Mouse (Mus musculus): Measurements from ENCODE around the gene Hmgn2.
"Not testable (repeated sequence)": the region's sequence is repeated elsewhere in the genome, so short reads cannot be mapped to it uniquely, and the experiment has no call there.

Gene Hmgn2

DNA sequence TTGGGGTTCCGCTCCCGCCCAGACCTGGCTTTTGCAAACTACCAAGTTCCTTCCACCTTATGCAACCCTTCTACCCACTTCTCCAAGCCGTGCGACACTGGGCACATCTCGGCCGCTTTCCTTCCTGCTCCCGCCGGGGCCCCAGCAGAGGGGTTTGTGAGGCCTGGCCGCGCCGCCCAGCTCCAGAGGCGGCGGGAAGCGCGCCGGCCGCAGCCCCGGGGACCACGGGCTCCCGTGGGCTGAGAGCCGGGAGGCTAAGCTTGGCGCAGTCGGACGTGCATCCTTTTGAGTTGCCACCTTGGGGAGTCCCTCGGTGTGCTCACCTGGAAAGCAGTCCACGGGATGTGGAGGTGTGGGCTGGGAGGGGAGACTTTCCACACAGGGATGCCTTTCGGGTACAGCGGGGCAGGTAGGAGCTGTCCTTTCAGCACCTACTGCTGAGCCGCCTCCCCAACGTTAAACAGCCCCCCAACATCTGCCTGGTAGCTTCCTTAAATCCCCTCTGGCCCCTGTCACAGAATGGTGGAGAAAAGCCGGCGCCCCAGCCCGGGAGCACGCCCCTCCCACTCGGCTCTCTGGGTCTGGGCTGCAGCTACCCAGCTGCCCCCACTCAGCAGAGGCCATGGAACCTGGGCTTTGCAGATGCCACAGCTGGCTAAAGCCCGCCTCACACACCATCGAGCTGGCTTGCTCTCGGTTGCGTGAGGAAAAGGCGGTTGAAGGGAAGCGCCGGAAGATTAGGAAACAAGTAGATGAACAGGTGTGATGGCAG is at the start of gene Hmgn2:
Gene Hmgn2, minus strand, starts transcription at position 501 of the 772 bp plus-strand sequence.
- DNase-seq (ENCODE audit: low read depth, low spot score): peak; percentile 67

DNA sequence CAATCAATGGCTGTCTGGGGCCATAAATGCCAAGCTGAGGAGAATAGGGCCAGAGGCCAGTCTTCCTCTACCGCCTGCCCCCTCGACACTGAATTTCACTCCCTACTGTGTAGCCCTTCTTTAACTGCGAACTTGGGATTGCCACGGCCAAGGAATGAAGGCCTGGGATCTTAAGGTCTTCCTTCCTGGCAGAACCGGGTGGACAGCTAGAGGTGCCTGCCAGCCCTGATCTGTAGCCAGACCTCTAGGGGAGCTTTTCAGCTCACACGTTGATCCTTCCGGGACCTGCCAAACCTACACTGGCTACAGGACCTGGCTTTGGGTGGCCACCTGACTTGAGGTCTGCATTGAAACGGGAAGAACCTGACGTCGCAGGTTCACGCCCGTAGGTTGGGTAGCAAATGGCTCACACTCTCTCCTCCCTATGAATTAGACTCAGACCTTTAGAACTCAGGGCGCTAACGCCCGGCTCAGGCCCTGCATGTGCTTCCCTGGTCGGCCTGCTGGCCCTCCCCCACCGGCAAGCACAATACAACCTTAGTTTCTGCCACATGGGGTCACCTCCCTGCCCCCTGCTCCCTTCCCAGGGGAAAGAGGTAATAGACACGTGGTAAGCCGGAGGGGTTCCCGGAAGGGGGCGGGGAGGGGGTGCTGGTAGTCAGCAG is 48.9 kb upstream of the Hmgn2 start:
- DNase-seq (ENCODE audit: low read depth, low spot score): peak; percentile 62

DNA sequence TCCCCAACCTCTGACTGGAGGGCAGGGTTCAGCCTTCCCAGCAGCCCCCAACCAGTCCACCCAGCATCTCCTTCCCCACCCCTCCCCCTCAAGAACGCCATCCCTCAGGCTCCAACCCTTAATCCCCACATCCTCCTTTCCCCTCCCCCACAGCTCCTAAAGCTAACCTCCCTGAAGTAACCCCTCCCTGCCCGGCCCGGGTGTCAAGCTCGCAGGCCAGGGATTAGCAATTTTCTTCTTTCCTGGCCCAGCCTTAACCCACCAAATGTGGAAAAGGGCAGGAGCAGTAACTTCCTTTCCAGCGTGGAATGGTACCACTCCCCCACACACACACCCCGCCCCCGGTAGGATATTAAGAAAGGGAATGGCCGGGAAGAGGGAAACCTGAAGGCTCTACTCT is 48.3 kb upstream of the Hmgn2 start:
- peak; percentile 70 for DNase-seq (ENCODE audit: low read depth, low spot score)

DNA sequence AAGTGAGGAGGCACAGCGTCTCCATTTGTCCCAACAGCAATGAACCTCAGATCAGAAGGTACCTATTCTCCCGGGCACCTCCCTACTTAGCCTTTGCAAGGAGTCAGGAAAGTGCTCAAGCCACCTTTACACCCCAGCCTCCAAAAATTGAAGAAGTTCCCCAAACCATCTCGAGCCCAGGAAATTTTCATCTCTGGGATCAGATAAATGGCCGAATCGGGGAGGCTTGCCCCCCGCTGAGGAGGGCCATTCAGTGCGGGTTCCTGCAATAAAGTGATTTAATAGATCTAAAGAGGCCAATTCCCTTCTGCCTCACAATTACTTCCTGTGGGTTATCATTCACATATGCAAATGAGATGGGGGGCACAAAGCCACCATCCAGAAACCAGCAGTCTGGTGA is 47.8 kb upstream of the Hmgn2 start:
- no peak for DNase-seq (ENCODE audit: low read depth, low spot score)

DNA sequence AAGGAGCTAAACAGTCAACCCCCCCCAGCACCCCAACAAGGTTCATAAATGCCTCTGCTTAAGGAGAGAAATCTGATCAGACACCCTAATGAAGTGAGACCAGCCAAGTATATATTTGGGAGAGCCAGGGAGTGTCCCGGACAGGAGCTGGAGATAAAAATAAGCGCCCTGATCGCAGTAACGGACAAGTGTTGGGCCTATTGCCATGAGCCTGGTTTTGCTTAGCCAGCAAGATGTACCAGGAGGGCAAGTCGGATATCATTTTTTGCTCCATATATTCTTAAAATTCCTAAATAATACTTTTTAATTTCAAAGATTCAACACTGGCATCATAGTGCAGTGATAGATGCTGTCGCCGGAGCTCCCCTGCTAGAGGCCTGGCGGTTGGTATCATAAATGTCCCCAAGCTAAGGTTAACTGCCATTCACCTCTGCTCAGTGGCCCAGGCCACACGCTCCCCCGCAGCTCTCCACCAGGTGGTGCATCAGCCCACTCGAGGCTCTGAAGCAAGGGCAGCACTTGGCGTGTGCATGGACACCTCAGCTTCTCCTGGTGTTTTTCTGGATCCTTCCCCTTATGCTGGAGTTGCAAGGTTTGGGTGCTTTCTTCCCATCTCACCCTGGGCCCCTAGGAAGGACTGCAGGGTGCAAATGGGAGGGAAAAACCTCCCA is 44.5 kb upstream of the Hmgn2 start:
- DNase-seq (ENCODE audit: low read depth, low spot score): peak; percentile 59

DNA sequence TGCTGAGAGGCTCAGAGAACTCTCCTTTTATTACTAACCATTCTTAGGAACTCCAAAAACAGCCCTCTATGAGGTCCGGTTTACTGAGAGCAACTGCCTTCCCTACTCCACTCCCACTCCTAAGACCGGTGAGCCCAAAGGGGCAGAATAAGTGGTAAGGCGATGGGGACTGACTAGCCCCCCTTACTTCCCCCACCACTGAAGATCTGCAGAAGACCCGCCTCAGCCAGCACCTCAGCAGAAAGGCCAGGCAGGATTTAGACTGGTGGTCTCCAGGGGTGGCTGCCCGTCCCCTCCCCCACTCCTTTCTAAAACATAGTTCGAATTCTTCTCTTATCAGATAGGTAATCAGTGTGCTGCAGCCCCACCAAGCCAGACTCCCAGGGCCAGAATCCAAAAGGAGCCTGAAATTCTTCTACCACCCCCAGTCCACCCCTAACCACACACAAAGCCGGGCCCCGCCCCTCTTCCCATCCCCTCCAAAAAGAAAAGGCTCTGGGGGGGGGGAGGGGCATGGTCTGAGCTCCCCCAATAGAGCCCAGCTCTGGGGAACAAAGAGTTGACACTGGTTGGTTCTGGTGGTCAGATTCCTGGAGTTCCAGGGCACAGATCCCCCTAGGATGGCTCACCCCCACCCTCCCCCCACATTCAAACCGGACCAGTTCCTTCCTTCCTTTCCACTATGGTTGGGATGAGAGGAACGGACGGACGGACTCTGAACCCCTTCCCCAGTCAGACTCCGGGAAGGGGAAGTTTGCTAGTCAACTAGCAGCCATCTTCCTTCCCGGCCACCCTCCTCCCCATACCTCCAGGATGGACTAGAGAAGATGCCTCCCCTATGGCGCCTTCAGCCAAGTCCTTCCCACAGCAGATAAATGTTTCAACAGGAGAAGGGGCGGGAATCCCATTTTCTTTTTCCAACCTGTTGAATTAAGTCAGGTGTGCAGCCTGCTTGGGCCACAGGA is 43.3 kb upstream of the Hmgn2 start:
- DNase-seq (ENCODE audit: low read depth, low spot score): peak; percentile 51

DNA sequence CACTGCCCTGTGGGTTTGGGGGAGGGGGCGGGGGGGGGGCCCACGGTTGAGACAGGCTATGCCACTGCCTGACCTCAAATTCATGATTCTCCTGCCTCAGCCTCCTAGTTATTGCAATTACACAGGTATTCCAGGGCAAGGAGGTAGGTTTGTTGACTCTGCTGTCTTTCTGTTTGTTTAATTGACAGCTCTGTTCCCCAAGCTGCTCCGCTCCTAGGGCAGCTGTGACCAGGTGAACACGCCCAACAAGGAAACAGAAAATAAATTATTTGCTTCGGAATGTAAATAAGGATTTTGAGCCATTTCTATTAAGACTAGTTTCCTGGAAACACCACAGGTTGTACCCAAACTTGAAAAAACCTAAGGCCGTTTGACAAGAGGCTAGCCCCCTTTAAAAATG is 41.3 kb upstream of the Hmgn2 start:
- no peak for DNase-seq (ENCODE audit: low read depth, low spot score)

DNA sequence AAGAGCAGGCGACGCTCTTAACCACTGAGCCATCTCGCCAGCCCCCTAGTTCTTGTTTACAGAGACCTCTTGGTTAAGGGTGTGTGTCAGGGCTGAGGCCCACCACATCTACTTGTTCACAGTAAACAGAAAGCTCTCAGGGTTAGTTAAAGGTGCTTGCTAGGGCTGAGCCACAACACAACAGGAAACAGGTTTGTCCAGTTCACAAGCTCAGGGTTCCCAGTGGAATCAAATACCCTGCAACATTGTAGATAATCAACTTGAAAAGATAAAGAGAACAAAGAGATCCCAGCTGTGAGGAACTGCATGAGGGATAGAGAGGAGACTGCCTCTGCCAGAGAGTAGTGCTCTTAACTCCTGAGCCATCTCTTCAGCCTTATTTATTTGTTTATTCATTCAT is 38.4 kb upstream of the Hmgn2 start:
- no peak for DNase-seq (ENCODE audit: low read depth, low spot score)

DNA sequence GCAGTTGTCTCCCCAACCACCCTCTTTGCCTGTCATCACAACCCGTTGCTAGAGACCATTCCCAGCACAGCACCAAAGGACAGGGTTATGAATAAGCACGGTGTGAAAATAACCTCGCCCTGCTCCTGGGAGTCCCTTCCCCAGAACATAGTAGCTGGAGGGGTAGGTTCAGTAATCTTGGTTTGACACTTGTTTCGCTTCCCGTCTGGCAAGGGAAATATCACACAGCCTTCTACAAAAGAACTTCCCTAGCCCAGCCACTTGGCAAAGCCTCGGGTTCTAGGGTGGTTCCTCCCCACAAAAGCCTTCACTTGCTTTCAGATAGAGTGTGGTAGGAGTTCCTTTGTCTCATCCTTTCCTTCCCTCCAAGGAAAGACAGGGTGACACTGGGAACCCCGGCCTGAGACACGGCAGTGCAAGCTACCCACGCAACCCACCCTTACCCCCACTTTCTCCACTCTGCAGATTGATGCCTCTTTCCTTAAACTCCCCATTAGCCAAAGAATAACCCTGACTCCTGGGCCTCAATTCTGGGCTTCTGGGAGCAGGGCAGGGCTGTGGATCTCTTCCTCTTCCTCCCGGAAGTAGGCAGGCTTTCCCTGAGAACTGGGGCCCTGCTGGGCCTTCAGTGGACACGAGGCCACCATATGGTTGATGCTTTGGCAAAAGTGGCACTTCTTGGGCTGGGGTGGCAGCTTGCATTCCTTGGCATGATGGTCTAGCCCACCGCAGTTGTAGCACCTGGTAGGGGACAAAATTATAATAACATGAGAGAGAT is 37.3 kb upstream of the Hmgn2 start:
- no peak for DNase-seq (ENCODE audit: low read depth, low spot score)

DNA sequence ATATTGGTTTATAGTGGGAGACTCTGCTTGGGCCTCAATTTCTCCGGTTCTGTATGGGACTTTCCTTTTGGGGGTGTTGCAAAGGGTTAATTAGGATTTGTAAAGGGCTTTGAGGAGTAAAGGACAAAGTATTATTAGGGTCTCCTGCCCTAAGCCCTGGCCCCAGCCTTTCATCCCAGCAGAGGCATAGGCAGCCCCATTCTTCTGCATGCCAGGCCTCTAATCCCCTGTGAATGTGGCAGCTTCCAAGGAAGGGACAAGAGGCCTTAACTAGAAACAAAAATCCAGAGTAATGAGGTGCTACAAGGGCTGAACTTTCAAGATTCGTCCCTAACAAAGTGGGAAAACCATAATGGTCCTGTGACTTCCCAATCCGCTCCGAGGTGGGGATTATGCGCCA is 34.5 kb upstream of the Hmgn2 start:
- DNase-seq (ENCODE audit: low read depth, low spot score): no peak

DNA sequence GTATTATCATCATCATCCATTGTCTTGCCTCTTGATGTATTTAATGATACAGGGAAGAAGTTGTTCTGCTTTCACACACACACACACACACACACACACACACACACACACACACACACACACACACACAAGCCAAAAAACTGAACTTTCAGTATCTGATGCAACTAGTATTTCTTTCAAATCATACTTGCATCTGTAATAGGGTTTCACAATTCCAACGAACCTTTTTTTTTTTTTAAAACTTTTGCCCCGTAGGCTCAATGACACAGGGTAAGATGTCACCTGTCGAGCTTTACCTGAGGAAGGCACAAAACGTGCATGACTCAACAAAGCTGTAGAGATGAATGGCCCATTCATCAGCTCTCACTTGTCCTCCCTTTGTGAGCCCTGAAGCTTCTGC is 33.8 kb upstream of the Hmgn2 start:
- no peak for DNase-seq (ENCODE audit: low read depth, low spot score)

DNA sequence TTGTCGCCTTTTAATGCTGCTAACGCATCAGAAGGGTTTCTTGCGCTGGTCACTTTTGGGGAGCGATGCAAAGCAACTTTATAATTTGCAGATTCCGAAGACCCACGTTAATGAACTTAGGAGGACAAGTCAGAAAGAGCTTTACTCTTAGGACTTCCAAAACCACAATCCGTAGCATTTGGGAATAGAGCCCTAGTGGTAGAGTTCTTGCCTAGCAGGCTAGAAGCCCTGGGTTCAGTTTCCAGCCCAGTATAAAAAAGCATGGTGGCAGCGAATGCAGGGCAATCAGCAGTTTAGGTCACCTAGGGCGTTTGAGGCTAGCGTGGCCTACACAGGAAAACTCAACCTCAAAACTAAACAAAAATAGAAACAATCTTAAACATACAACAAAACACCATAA is 33.3 kb upstream of the Hmgn2 start:
- peak; percentile 27 for DNase-seq (ENCODE audit: low read depth, low spot score)

DNA sequence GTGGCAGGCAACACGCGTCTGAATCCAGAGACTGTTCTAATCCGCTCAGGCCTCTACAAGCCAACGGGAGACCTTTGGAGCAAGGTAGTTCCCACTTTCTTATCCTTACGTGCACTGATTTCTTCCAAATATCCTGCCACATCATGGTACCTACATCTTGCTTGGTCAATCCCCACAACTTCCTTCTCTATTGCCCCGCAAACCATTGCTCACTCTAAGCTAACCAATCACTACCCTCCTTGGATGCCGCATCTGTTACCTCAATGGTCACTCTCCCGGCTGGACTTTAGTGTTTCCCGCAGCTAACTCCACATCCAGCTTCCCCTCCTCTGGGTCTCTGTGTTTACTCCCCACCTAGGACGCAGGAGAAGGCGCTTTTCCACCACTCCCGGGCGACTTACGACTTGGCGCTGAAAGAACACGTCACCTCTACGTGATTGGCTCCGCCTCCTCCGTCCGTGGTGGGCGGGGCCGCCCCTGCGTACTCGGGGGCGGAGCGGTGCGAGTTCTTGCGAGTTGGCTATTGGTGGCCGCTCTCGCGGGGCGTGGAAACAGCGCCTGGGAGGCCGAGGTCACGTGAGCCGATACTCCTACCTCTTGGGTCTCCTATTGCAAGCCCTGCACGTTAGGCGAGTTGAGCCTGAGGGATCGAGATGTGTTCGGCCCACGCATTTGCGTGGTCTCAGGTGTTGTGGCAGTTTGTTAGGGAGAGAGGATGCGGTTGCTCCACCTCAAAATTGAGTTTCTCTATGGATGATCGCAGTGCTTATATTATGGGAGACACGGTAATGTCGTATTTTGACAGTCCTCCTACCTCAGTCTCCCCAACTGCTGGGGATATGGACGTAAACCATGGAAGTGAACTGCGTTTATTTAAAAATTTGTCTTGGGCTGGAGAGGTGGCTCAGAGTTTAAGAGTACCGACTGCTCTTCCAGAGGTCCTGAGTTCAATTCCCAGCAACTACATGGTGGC is 32.3 kb upstream of the Hmgn2 start, which contains the start of gene Dhdds:
Gene Dhdds, minus strand, starts transcription at position 453 of the 973 bp plus-strand sequence.
- peak; percentile 99 for DNase-seq (ENCODE audit: low read depth, low spot score)

DNA sequence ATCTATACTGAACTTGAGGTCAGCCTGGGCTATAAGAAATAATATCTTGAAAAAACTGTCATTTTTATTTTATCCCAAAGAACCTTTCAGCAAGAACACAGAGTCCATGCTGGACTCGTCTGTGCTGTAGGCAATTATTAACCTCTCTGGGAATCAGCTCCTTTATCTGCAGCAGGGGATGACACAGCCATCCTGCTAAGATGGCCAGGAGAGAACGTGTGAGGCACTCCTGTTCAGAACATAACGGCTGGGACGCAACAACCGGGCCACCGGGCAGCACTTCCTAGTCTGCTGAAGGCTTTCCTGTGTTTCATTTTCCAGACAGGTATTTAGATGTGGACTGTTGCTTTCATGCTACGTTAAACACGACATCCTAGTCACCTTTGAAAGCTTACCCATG is 26.2 kb upstream of the Hmgn2 start:
- DNase-seq (ENCODE audit: low read depth, low spot score): no peak

DNA sequence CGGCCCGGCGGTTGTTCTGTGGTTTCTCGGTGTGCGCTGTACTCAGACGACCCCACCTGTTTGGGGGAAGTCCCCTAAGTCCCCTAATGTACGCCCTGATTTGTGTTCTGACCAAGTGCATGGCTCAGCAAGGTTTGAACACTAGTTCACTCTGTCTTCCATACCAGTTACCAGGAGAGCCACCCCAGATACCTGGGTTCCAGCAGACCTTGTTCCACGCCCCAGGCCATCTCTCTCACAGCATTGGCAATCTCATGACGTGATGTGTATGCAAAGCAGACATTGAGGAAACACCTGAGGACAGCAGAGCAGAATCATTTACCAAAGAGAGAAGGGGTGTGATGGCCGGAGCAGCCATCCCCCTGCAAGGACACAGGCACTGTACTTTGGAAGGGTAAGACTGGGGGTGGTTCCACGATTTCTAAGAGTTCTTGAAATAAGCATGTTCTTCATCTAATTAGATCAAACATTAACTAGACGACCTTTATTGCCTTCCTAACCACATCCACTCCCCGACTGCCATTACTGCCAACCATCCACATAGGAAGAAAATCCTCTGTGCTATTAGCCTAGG is 22.7 kb upstream of the Hmgn2 start:
- no peak for DNase-seq (ENCODE audit: low read depth, low spot score)

DNA sequence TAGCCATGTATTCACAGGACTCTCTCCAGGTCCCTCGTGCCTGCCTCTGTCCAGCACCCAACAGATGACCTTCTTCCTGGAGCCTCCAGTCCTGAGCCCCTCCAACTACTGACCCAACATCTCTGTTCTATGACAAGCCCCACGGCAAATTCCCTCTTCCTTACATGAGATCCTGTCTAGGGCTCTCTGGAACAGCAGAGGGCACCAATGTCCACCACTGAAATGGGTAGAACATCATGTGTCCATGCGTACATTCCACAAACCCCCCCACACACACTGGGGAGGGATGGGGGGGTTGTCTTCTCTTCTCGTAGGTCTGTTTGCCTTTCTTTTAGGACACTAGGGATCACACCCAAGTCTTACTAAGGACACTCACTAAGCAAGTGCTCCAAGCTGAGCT is 21.6 kb upstream of the Hmgn2 start:
- DNase-seq (ENCODE audit: low read depth, low spot score): no peak

DNA sequence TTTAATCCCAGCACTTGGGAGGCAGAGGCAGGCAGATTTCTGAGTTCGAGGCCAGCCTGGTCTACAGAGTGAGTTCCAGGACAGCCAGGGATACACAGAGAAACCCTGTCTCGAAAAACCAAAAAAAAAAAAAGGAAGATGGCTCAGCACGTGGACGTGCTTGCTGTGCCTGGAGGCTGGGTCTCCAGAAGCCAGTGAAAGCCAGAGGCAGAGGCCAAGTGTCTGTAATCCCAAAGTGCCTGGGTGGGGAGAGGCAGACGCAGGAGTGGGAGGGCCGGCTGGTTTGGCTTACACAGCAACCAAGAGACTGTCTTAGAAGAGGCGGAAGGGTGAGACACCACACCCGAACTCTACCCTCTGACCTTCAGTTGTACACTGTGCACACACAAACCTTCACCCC is 19.8 kb upstream of the Hmgn2 start:
- DNase-seq (ENCODE audit: low read depth, low spot score): not testable (repeated sequence)

DNA sequence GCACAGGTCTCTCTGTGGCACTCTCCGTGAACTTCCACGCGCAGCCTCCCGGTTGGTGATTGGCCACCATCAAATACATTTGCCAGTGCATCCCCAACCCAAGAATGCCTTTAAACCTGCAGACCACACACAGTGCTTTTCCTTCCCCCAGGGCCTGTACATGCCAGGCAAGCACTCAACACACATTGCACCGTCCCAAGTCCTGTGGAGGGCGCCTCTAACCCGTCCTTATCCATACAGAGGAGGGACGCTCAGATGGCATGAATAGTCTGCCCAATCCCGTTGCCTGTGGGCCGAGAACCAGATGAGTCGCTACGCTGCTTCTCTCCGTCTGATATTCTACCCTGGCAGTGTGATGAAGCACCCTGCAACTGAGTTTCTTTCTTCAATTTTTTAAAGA is 14.5 kb upstream of the Hmgn2 start:
- no peak for DNase-seq (ENCODE audit: low read depth, low spot score)

DNA sequence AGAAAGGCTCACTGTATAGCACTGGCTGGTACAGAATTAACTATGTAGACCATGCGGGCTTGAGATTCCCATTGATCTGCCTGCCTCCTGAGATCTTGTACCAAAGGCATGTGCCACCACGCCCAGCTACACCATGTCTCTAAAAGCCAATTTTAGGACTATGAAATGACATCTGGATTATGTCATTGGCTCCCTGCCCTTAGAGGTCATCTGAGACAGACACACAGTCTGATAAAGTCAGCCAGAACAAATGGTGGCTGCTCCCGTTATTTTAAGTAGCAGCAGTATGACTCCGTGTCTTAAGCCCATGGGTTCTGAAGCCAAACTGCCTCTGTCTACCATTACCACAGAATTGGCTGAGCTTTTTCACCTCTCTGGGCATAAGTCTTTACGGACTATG is 12.0 kb upstream of the Hmgn2 start:
- no peak for DNase-seq (ENCODE audit: low read depth, low spot score)

Data from mesoderm, embryonic 11.5 days (tissue).